Mouse (Mus musculus) gastrocnemius, postnatal 25 days (tissue): ENCODE data around the gene Reln. TPM values are rescaled to one million over a fixed set of nuclear protein-coding genes. Genes with fewer than 3 reads are reported as not detected.

Experiments
- DNase-seq: peaks from one replicate; pipeline ENCODE4 v3.0.0; 2022
- total RNA-seq, 2 experiments: library from RNA; stranded (reverse); gene quantifications; 1 replicate in 1 of 2; 2 replicates in 1 of 2; pipeline ENCODE4 v1.2.3; 2021

The Reln gene
- total RNA-seq, 2 experiments from 2014 or later, result 2.0 to 3.6 TPM

GRCm38 (mm10) chr5:22224515-22224914 is 120.0 kb downstream of the Reln start:
- DNase-seq, result no peak

GRCm38 (mm10) chr5:22223940-22224339 is 120.6 kb downstream of the Reln start:
- DNase-seq, result no peak

GRCm38 (mm10) chr5:22208311-22209021 is 136.0 kb downstream of the Reln start:
- no peak for DNase-seq

- DNase-seq, result no peak
Measured at GRCm38 (mm10) chr5:22197926-22198325, 146.6 kb downstream of the Reln start.

GRCm38 (mm10) chr5:22196891-22197290 is 147.6 kb downstream of the Reln start:
- no peak for DNase-seq

GRCm38 (mm10) chr5:22196476-22196875 is 148.0 kb downstream of the Reln start:
- no peak for DNase-seq

- no peak for DNase-seq
Measured at GRCm38 (mm10) chr5:22195352-22195941, 149.1 kb downstream of the Reln start.

GRCm38 (mm10) chr5:22191784-22192183 is 152.7 kb downstream of the Reln start:
- no peak for DNase-seq

- DNase-seq, result no peak
Measured at GRCm38 (mm10) chr5:22190333-22190732, 154.2 kb downstream of the Reln start.

GRCm38 (mm10) chr5:22187599-22187998 is 156.9 kb downstream of the Reln start:
- no peak for DNase-seq

- no peak for DNase-seq
Measured at GRCm38 (mm10) chr5:22176480-22176879, 168.0 kb downstream of the Reln start.

- no peak for DNase-seq
Measured at GRCm38 (mm10) chr5:22171336-22171735, 173.2 kb downstream of the Reln start.

GRCm38 (mm10) chr5:22164060-22164934 is 180.2 kb downstream of the Reln start:
- DNase-seq, result no peak

GRCm38 (mm10) chr5:22160935-22161334 is 183.6 kb downstream of the Reln start:
- DNase-seq, result no peak

- no peak for DNase-seq
Measured at GRCm38 (mm10) chr5:22158754-22159153, 185.7 kb downstream of the Reln start.

- DNase-seq, result no peak
Measured at GRCm38 (mm10) chr5:22153601-22154000, 190.9 kb downstream of the Reln start.

GRCm38 (mm10) chr5:22141821-22142220 is 202.7 kb downstream of the Reln start:
- DNase-seq, result no peak

- no peak for DNase-seq
Measured at GRCm38 (mm10) chr5:22139015-22139414, 205.5 kb downstream of the Reln start.

- no peak for DNase-seq
Measured at GRCm38 (mm10) chr5:22134402-22134801, 210.1 kb downstream of the Reln start.

- DNase-seq, result no peak
Measured at GRCm38 (mm10) chr5:22131730-22132522, 212.6 kb downstream of the Reln start.

- no peak for DNase-seq
Measured at GRCm38 (mm10) chr5:22127583-22127982, 216.9 kb downstream of the Reln start.

- no peak for DNase-seq
Measured at GRCm38 (mm10) chr5:22119296-22119695, 225.2 kb downstream of the Reln start.
